Mouse (Mus musculus) c-Kit-positive CD71-positive TER-119-positive erythroid progenitor cells, embryonic 14.5 days (primary cell): Measurements from ENCODE around the gene Chrm2.

Experiments used
- DNase-seq: peaks from one replicate; pipeline ENCODE4 v3.0.0-alpha.2; 2013; ENCODE audit warnings: low spot score

The Chrm2 gene

GRCm38 (mm10) chr6:36517242-36517641 is 129.4 kb downstream of the Chrm2 start:
- DNase-seq: no peak

GRCm38 (mm10) chr6:36523599-36523998 is 135.7 kb downstream of the Chrm2 start:
- DNase-seq: no peak

GRCm38 (mm10) chr6:36528509-36528908 is 140.6 kb downstream of the Chrm2 start:
- DNase-seq: no peak

- no peak for DNase-seq
Observed at GRCm38 (mm10) chr6:36541247-36541646, 153.4 kb downstream of the Chrm2 start.

- no peak for DNase-seq
Observed at GRCm38 (mm10) chr6:36566886-36567285, 179.0 kb downstream of the Chrm2 start.
